Comparison of ENCODE assay signal across 9 mouse cellular contexts in the genomic region with DNA sequence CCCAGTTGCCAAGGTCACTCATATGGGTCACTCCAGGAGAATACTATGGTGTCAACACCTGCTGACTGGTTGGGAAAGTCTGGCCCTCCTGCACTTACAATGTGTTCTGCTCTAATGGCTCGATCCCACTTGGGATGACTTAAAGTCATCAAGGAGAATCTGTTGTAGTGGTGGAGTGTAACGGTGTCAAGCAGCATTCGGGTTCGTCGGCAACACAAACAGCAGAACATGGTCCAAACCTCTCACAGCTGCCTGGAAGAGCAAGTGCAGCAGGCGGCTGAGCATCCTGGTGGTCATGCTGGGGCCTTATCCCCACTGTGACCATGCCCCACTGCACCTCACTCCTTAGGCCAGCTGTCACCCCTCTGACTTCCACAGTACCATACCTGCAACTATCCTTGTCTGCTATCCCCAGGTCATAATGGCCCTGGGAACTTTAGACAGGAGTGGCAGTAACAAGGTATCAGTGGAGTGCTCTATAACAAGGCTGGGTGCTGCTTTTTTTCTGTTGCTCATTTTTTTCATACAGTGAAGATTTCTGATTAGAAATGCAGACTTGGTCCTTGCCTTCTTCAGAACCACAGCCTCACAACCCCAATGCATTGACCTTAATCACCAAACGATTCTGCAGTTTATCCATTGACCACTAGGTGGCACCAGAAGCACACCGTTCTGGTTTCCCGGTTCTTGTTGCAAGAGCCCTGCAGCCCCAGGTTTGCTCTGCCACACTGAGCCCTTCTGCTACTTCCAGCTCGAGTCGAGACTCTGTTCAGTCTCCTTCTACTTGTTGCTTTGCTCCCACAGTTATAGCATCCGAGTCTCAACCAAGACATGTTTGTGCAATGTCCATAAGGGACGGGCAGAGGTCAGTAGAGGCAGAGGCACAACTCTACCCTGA. TPM values are rescaled to one million over a fixed set of nuclear protein-coding genes. Genes with fewer than 3 reads are reported as not detected.
DNase-seq lines count a peak whose midpoint lies in the region; ATAC-seq and TF ChIP-seq lines count a peak whose summit lies in the region.
"Had no signal": no experiment of that assay in that cellular context is flagged by ENCODE, and none has a peak within 500 bp of the region (broad histone marks: within the 10 kb centered on the region; RNA-seq: fewer than 3 reads in every experiment).

No protein-coding gene starts in this region.

- peak; percentile 75 for DNase-seq in ES-CJ7 (ENCODE audit: low read depth, low spot score)
- peak; percentile 87 for DNase-seq in brain, embryonic 14.5 days (ENCODE audit: low read depth)
- DNase-seq in heart, postnatal 4 days, result peak; percentile 87
- DNase-seq in large intestine, adult 2 months (ENCODE audit: low read depth, low spot score), result peak; percentile 56
- peak; percentile 50 to 69 for DNase-seq in lung, adult 18-20 months
- DNase-seq in thymus, adult 18-20 months, result peak; percentile 18 to 45

- no peak for TF ChIP-seq POLR2A in brain, embryonic 14.5 days (IDR thresholded peaks at IDR 0.05; ENCODE audit: borderline replicate concordance, extremely low read depth, insufficient read depth, insufficient read length, poor library complexity, severe bottlenecking)

- ATAC-seq in erythroid progenitor cell, adult 5-6 weeks (replicated peaks; ENCODE audit: low FRiP score, poor library complexity, severe bottlenecking), result peak; percentile 27; the same call in 1 of the 2 replicates
- peak; percentile 48; the same call in 1 of the 2 replicates for ATAC-seq in neutrophil, adult 5-6 weeks (ENCODE audit: extremely low read depth, insufficient number of reproducible peaks, low FRiP score, poor library complexity, severe bottlenecking)

- WGBS in large intestine, adult 2 months, result 55% methylated on average over 13 of the region's 13 CpGs

- peak; percentile 90 for TF ChIP-seq CTCF in brain, embryonic 14.5 days (IDR thresholded peaks at IDR 0.05; ENCODE audit: borderline replicate concordance, extremely low read depth, insufficient read depth, insufficient read length)

RNA-seq across cellular contexts. Expression of a gene that starts 23.5 kb away (rescaled TPM):
- 2.4 and 2.7 TPM in 2 replicates for polyA plus RNA-seq in brain, embryonic 14.5 days (2012; rRNA removed)
- not detected in 2 replicates for total RNA-seq in erythroid progenitor cell, adult 5-6 weeks (2015; ENCODE audit: low replicate concordance)
- 1.0 TPM in 1 of 2 replicates, not detected in the other for total RNA-seq in erythroid progenitor cell, adult 5-6 weeks (2017; ENCODE audit: low replicate concordance)
- not detected for total RNA-seq in heart, postnatal 4 days (2021)
- 0.07 TPM in 1 of 2 replicates, not detected in the other for polyA plus RNA-seq in large intestine, adult 2 months (2012; rRNA removed)
- total RNA-seq in neutrophil, adult 5-6 weeks (2017), result not detected in 2 replicates
- polyA plus RNA-seq: heart, embryonic 13.5 days had no signal

RNA-seq across cellular contexts. Expression of a gene that starts 46.0 kb away (rescaled TPM):
- 91.4 and 99.1 TPM in 2 replicates for polyA plus RNA-seq in brain, embryonic 14.5 days (2012; rRNA removed)
- total RNA-seq in erythroid progenitor cell, adult 5-6 weeks (2015; ENCODE audit: low replicate concordance), result 241 and 302 TPM in 2 replicates
- total RNA-seq in erythroid progenitor cell, adult 5-6 weeks (2017; ENCODE audit: low replicate concordance), result 359 and 488 TPM in 2 replicates
- total RNA-seq in heart, postnatal 4 days (2021), result 10 to 100 TPM; 12.7 to 14.2 TPM
- 8.0 and 10.1 TPM in 2 replicates for polyA plus RNA-seq in large intestine, adult 2 months (2012; rRNA removed)
- total RNA-seq in neutrophil, adult 5-6 weeks (2017), result 55.7 and 62.5 TPM in 2 replicates

Comparison
In these comparisons a context has a peak if more than half of its experiments do, and no peak if none do; other contexts are left out.
1. Peak in every context shown above with its lines: DNase-seq and ATAC-seq.
2. DNase-seq: peak in every context shown above with its lines; median percentile 87 in brain, embryonic 14.5 days; 87 in heart, postnatal 4 days; 75 in ES-CJ7; 60 in lung, adult 18-20 months; 56 in large intestine, adult 2 months; 32 in thymus, adult 18-20 months.